Mouse (Mus musculus) left cerebral cortex, adult 9 months (tissue): Measurements from ENCODE around the gene Aqp7.

Source experiments
- DNase-seq, 2 experiments: peaks; one replicate each; pipeline ENCODE4 v3.0.0; 2022; ENCODE audit warnings: low spot score in 2 of 2

Aqp7 gene

DNA sequence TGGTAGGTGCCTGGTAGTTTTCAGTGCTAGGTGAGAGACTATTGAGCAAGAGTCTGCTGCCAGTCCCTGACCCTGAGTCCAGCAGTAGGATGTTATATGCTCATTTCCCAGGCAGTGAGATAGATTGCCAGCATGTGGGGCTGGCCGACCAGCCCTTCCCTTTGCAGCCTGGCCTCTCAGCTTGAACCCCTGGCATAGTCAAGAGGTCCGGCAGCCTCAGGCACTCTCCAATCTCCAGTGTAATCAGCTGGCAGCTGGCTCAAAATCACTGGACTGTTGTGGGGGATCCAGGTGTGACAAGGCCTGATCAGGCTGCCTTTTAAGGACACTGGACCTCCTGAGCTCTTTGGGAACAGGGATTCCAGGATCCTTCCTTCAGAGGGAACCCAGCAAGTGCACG is 15.4 kb upstream of the Aqp7 start:
- DNase-seq: no peak

GRCm38 (mm10) chr4:41057361-41057760 is 9.4 kb upstream of the Aqp7 start:
- DNase-seq: no peak

- no peak for DNase-seq
Observed at GRCm38 (mm10) chr4:41056742-41057332, 8.9 kb upstream of the Aqp7 start.

DNA sequence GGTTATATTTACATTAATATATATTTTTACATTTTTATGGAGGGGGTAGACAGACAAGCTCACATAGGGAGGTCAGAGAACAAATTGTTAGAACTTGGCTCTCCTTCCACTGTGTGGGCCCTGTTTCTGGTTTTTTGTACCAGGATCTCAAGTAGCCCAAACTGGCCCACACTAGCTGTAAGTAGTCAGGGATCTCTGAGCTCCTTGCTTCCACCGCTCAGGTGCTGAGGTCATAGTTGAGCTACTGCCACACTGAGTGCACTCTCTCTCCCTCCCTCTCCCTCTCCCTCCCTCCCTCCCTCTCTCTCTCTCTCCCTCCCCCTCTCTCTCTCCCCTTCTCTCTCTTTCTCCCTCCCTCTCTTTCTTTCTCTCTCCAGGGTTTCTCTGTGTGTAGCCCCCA is 8.3 kb upstream of the Aqp7 start:
- DNase-seq: no peak

- DNase-seq: no peak
Observed at GRCm38 (mm10) chr4:41055111-41055510, 7.2 kb upstream of the Aqp7 start.

DNA sequence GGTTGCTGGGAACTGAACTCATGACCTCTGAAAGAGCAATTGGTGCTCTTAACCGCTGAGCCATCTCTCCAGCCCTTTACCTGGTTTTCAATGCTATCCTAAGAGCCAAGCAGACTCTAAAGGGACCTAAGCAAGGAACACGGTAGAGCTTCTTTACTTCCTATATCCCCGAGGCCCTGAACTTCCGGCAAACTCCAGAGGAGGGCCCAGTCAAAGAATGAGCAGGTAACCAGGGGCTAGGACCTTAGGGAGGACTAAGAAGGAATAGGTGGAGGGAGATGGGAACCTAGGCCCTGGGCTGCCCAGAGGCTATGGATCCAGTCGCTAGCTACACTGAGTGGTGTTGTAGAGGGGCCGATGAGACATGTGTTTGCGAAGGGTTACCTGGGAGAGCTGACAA is 3.8 kb upstream of the Aqp7 start:
- DNase-seq: no peak

GRCm38 (mm10) chr4:41050726-41051675 is 3.1 kb upstream of the Aqp7 start:
- peak in 1 of 2 experiments; percentile 89 for DNase-seq

DNA sequence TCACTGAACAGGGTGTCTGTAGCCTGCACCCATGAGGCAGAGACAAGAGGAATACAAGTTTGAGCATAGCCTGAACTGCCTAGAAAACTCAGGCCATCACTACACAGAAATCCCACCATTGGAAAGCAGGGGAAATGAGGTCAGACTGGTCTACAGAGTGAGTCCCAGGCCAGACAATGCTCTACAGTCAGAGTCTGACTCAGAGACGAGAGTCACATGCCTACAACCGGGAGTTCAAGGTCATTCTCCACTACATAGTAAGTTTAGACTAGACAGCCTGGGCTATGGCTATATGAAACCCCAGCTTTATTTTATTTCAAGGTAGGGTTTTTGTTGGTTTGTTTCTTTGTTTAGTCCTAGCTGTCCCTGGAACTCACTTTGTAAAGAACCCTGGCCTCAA is 987 bp upstream of the Aqp7 start:
- DNase-seq: no peak

- DNase-seq: no peak
Observed at GRCm38 (mm10) chr4:41046254-41046795, 1.6 kb downstream of the Aqp7 start.

DNA sequence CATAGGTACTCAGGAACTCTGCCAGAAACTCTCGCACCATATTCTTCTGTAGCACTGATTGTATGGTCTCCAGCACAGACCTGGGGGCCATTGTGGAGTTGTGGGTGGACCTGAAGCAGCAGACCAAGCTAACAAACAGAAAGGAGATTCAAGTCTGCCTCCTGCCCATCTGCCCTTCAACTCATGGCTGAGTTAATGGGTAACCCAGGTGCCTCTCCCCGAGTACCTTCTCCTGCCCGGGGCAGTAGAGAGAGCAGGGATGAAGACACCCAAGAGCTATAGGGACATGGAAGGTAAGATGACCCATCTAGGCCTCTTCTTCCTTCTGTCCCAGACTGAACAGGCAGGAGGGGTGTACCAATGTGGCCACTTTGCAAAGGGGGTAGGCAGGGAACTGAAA is 2.7 kb downstream of the Aqp7 start:
- DNase-seq: no peak

DNA sequence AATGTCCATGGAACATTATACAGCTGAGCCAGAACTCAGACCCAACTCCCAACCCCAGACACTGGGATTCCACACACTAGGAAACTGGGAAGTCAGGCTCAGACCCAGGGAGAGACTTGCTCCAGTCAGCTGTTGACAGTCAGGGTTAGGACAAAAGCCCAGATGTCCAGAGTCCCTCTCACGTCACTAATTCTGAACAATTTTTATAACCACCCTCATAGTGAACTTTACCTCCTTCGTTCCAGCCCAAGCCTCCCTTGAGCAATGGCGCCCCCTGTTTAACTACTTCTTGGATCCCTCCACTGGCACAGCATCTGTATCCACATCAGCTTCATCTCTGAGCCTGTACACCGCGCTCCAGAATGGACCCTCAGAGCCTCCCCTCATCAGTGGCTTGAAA is 4.0 kb downstream of the Aqp7 start:
- DNase-seq: no peak

GRCm38 (mm10) chr4:41042880-41043279 is 5.1 kb downstream of the Aqp7 start:
- no peak for DNase-seq

DNA sequence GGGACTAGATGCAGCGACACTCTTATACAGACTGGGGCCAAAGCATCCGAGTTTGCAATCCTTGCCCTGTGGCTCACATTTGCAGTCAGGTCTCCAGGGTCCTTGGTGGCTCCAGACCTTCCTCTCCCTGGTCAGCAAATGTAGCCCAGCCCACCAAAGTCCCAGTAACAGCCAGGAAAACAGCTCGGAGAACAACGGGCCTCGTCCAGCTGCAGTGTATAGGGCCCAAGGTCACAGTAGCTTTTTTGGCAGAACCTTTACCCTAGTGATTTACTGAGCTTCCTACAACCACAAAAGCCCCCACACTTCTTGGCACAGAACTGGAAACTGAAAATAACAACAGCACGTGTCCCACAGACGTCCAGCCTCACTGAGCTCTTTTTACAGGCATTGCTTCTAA is 7.0 kb downstream of the Aqp7 start:
- no peak for DNase-seq

DNA sequence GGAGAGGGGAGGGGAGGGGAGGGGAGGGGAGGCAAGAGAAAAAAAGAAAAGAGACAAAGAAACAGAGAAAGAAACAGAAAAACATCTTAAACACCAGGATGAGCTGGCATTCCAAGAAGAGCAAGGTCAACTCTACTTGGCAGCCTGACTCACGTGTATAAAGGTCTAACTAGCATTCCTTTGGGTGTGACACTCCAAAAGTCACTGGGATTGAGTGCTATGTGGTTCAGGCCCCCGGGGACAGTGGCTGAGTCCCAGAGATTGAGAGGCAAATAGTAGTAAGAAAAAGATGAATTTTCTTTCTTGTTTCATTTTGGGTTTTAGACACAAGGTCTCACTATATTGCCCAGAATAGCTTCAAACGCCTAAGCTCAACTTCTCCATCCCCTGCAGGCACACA is 10.0 kb downstream of the Aqp7 start:
- no peak for DNase-seq

DNA sequence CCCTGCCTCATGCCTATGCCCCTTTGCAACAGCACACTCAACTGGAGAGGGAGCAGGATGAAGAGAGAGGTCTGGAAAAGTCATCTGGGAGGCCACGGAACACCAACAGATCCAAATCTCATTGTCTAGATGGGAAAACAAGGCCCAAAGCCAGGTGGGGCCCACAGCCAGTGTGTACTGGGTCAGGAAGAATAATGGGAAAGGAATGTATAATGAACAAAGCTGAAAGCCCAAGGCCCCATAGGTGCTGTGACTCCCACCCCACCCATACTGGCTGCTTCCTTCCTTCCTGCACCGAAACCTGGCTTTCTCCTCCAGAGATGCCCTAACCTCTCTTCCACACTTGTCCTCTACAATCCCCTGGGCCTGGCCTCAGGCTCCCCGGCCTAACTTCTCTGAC is 16.7 kb downstream of the Aqp7 start:
- no peak for DNase-seq

DNA sequence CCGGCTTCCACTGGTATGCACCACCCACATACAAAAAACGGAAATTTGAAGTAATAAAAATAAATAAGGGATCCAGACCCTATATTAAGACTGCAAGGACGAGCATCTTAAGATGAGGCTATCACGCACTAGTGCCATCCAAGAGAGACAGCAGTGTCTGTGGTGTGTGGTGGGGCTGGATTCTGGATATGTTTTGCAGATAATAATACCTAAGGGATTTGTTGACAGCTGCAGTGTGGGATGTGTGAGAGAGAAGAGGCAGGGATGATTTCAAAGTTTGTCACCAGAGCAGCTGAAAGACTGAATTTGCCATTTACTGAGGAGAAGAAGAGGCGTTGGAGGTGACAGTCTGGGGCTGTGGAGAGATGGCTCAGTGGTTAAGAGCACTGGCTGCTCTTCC is 18.6 kb downstream of the Aqp7 start:
- DNase-seq: peak; percentile 74 to 87

GRCm38 (mm10) chr4:41028272-41028671 is 19.7 kb downstream of the Aqp7 start:
- DNase-seq: no peak

DNA sequence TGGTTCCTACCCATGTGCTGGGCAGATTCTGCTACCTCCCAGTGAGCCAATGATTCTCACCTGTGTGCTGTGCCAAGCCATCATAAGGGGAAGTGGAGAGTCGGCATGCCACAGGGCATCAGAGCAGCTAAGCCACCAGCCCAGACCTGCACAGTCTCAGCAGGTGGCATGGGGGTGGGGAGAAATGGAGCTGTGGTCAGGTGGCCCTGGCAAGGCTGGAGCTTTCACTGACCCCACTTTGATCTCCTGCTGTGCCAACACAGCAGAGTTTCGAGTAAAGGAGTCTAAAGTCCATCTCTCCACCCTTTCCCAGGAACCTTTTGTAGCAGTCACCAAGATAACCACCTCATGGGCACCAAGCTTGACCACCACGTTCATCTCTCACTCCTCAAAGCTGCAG is 20.1 kb downstream of the Aqp7 start:
- no peak for DNase-seq

GRCm38 (mm10) chr4:41026086-41026787 is 21.7 kb downstream of the Aqp7 start:
- no peak for DNase-seq

DNA sequence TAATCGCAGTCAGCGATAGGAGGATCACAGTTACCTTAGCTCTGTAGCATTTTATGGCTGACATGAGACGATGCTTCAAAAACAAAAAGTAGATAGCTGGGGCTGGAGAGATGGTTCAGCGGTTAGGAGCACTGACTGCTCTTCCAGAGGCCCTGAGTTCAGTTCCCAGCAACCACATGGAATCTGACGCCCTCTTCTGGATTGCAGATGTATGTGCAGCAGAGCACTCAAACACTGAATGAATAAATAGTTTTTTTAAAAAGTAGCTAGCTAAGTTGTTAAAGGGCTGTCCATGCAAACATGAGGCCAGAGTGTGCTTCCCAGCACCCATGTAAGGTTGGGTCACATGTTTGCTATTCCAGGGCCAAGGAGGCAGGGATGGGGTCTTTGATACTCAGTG is 26.8 kb downstream of the Aqp7 start:
- DNase-seq: no peak

DNA sequence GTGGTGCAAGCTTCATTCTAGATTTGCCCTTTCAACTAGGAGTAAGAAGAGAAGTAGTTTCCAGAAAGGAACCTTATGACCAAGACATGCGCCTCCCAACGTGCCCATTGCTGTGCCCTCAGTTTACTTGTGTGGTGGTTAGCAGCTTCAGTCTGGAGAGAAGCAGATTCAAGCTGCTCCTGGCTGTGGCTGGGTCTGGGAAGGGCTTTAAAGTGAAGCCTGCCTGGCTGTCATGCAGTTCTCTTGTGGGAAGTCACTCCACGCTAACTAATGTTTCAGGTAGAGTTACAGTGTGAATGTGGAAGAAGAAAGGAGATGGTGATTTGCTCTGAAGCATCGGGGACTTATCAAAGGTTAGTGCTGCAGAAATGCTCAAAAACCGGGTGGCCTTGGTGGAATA is 32.1 kb downstream of the Aqp7 start:
- DNase-seq: no peak

- DNase-seq: no peak
Observed at GRCm38 (mm10) chr4:41013351-41013750, 34.6 kb downstream of the Aqp7 start.
